Mouse (Mus musculus) MEL (cell line): ENCODE results near the gene Ppp2r1b. TPM values are rescaled to one million over a fixed set of nuclear protein-coding genes. Genes with fewer than 3 reads are reported as not detected.
A peak's percentile ranks its signal among the peaks of the same experiment; 100 is the strongest.

Experiments
- DNase-seq: peaks from one replicate; pipeline ENCODE4 v3.0.0; 2011; ENCODE audit warnings: low read depth, low spot score
- H3K27ac ChIP-seq: 2 replicates; pipeline ENCODE4 v1.5.1; 2012; ENCODE audit warnings: low read depth, mild to moderate bottlenecking, control low read depth, low read length, moderate library complexity; ENCODE audit not compliant: control insufficient read depth
- H3K27me3 ChIP-seq, 2 experiments: fragments of 150-350 bp in 1 of 2; sonication (generic) in 1 of 2; 2 replicates each; pipeline ENCODE4 v1.6.1; 2012; ENCODE audit warnings: low read length in 2 of 2, mild to moderate bottlenecking in 2 of 2, improper control_type of control experiment in 1 of 2, moderate library complexity in 1 of 2; ENCODE audit not compliant: insufficient read depth in 2 of 2, control insufficient read depth in 1 of 2
- H3K36me3 ChIP-seq, 2 experiments: 2 replicates each; pipeline ENCODE4 v1.6.1; 2012 to 2014; ENCODE audit warnings: low read length in 2 of 2, improper control_type of control experiment in 1 of 2, inconsistent platforms in 1 of 2, mild to moderate bottlenecking in 1 of 2; ENCODE audit not compliant: insufficient read depth in 2 of 2, control insufficient read depth in 1 of 2
- H3K4me1 ChIP-seq, 2 experiments: fragments of 150-350 bp in 1 of 2; sonication (generic) in 1 of 2; 2 replicates each; pipeline ENCODE4 v1.6.1; 2012; ENCODE audit warnings: low read length in 2 of 2, improper control_type of control experiment in 1 of 2, mild to moderate bottlenecking in 1 of 2; ENCODE audit not compliant: insufficient read depth in 2 of 2, control insufficient read depth in 1 of 2
- H3K4me3 ChIP-seq, 2 experiments: fragments of 150-350 bp in 1 of 2; sonication (generic) in 1 of 2; 2 replicates each; pipeline ENCODE4 v1.5.1; 2012; ENCODE audit warnings: low read depth in 2 of 2, low read length in 2 of 2, mild to moderate bottlenecking in 2 of 2, moderate library complexity in 2 of 2, control low read depth in 1 of 2, improper control_type of control experiment in 1 of 2; ENCODE audit not compliant: control insufficient read depth in 1 of 2, insufficient read depth in 1 of 2
- H3K79me2 ChIP-seq: 2 replicates; pipeline ENCODE4 v1.6.1; 2012; ENCODE audit warnings: mild to moderate bottlenecking, low read length, moderate library complexity; ENCODE audit not compliant: control insufficient read depth, poor library complexity, insufficient read depth
- H3K9ac ChIP-seq: 2 replicates; pipeline ENCODE4 v1.6.1; 2012; ENCODE audit warnings: low read depth, mild to moderate bottlenecking, control low read depth, low read length, moderate library complexity; ENCODE audit not compliant: control insufficient read depth, poor library complexity, severe bottlenecking
- H3K9me3 ChIP-seq: fragments of 150-350 bp; sonication (generic); replicated peaks from 2 replicates; pipeline ENCODE4 v1.6.1; 2012; ENCODE audit warnings: mild to moderate bottlenecking, low read length, improper control_type of control experiment, moderate library complexity; ENCODE audit not compliant: insufficient read depth
- CHD1 ChIP-seq: IDR thresholded peaks from 2 replicates; pipeline ENCODE4 v1.6.1; 2012; ENCODE audit warnings: low read depth, mild to moderate bottlenecking, inconsistent platforms, low read length, improper control_type of control experiment
- CHD2 ChIP-seq: IDR thresholded peaks from 2 replicates; pipeline ENCODE4 v1.6.1; 2011; ENCODE audit warnings: low read length, improper control_type of control experiment
- CTCF ChIP-seq, 3 experiments: IDR thresholded peaks in 2 of 3; conservative IDR thresholded peaks in 1 of 3; 2 replicates each; pipeline ENCODE4 v1.5.1; 2011 to 2012; ENCODE audit warnings: low read length in 3 of 3, low read depth in 2 of 3, mild to moderate bottlenecking in 2 of 3, improper control_type of control experiment in 1 of 3, inconsistent platforms in 1 of 3, mixed read lengths in 1 of 3, moderate library complexity in 1 of 3; ENCODE audit not compliant: control insufficient read depth in 1 of 3, insufficient read depth in 1 of 3, poor library complexity in 1 of 3, severe bottlenecking in 1 of 3
- E2F4 ChIP-seq: IDR thresholded peaks from 2 replicates; pipeline ENCODE4 v1.6.1; 2011; ENCODE audit warnings: low read depth, low read length, improper control_type of control experiment, borderline replicate concordance
- ETS1 ChIP-seq: IDR thresholded peaks from 2 replicates; pipeline ENCODE4 v1.6.1; 2012; ENCODE audit warnings: low read depth, mild to moderate bottlenecking, inconsistent platforms, low read length, improper control_type of control experiment, moderate library complexity
- JUND ChIP-seq: IDR thresholded peaks from 2 replicates; pipeline ENCODE4 v1.6.1; 2011; ENCODE audit warnings: low read depth, mild to moderate bottlenecking, improper control_type of control experiment, low read length
- KAT2A ChIP-seq: conservative IDR thresholded peaks from 2 replicates; pipeline ENCODE4 v1.6.1; 2012; ENCODE audit warnings: low read depth, low read length, improper control_type of control experiment, inconsistent platforms
- MAX ChIP-seq: IDR thresholded peaks from 2 replicates; pipeline ENCODE4 v1.6.1; 2011; ENCODE audit warnings: low read length, improper control_type of control experiment
- MAZ ChIP-seq: IDR thresholded peaks from 2 replicates; pipeline ENCODE4 v1.6.1; 2012; ENCODE audit warnings: low read depth, mild to moderate bottlenecking, inconsistent platforms, low read length, improper control_type of control experiment
- MEF2A ChIP-seq: IDR thresholded peaks from 2 replicates; pipeline ENCODE4 v1.6.1; 2014; ENCODE audit warnings: low read depth, mild to moderate bottlenecking, inconsistent platforms, low read length, improper control_type of control experiment; ENCODE audit not compliant: poor library complexity, insufficient replicate concordance, severe bottlenecking; ENCODE audit errors: extremely low read depth
- MYB ChIP-seq: IDR thresholded peaks from 2 replicates; pipeline ENCODE4 v1.6.1; 2011; ENCODE audit warnings: mild to moderate bottlenecking, low read depth, low read length, improper control_type of control experiment
- MYC ChIP-seq: IDR thresholded peaks from 2 replicates; pipeline ENCODE4 v1.6.1; 2011; ENCODE audit warnings: low read depth, mild to moderate bottlenecking, low read length, improper control_type of control experiment, moderate library complexity
- NELFE ChIP-seq: IDR thresholded peaks from 2 replicates; pipeline ENCODE4 v1.6.1; 2011; ENCODE audit warnings: low read depth, low read length, improper control_type of control experiment
- POLR2A ChIP-seq, 2 experiments: IDR thresholded peaks; 2 replicates each; pipeline ENCODE4 v1.6.1; 2011 to 2012; ENCODE audit warnings: low read length in 2 of 2, mild to moderate bottlenecking in 2 of 2, control low read depth in 1 of 2, improper control_type of control experiment in 1 of 2, low read depth in 1 of 2, moderate library complexity in 1 of 2; ENCODE audit not compliant: control insufficient read depth in 1 of 2, insufficient read depth in 1 of 2, poor library complexity in 1 of 2
- POLR2AphosphoS5 ChIP-seq: IDR thresholded peaks from 2 replicates; pipeline ENCODE4 v1.6.1; 2012; ENCODE audit warnings: low read depth, borderline replicate concordance, mild to moderate bottlenecking, inconsistent platforms, low read length, moderate library complexity, mixed read lengths
- RAD21 ChIP-seq: IDR thresholded peaks from 2 replicates; pipeline ENCODE4 v1.6.1; 2011; ENCODE audit warnings: mild to moderate bottlenecking, low read depth, low read length, improper control_type of control experiment
- SIN3A ChIP-seq: IDR thresholded peaks from 2 replicates; pipeline ENCODE4 v1.6.1; 2012; ENCODE audit warnings: low read length, improper control_type of control experiment, inconsistent platforms
- SMC3 ChIP-seq: IDR thresholded peaks from 2 replicates; pipeline ENCODE4 v1.6.1; 2011; ENCODE audit warnings: low read depth, low read length, improper control_type of control experiment
- TAL1 ChIP-seq: IDR thresholded peaks from 2 replicates; pipeline ENCODE4 v1.6.1; 2012; ENCODE audit warnings: mild to moderate bottlenecking, inconsistent platforms, low read length, moderate library complexity, mixed read lengths
- TBP ChIP-seq: IDR thresholded peaks from 2 replicates; pipeline ENCODE4 v1.8.0; 2011; ENCODE audit warnings: low read depth, low read length, improper control_type of control experiment
- TCF12 ChIP-seq: IDR thresholded peaks from 2 replicates; pipeline ENCODE4 v1.6.1; 2014; ENCODE audit warnings: low read depth, mild to moderate bottlenecking, inconsistent platforms, low read length, improper control_type of control experiment, moderate library complexity
- USF1 ChIP-seq: IDR thresholded peaks from 2 replicates; pipeline ENCODE4 v1.6.1; 2014; ENCODE audit warnings: low read depth, mild to moderate bottlenecking, inconsistent platforms, low read length, improper control_type of control experiment, moderate library complexity
- USF2 ChIP-seq, 2 experiments: IDR thresholded peaks; 2 replicates each; pipeline ENCODE4 v1.6.1; 2011 to 2012; ENCODE audit warnings: improper control_type of control experiment in 2 of 2, low read length in 2 of 2, borderline replicate concordance in 1 of 2, inconsistent platforms in 1 of 2, low read depth in 1 of 2, mild to moderate bottlenecking in 1 of 2; ENCODE audit not compliant: insufficient read depth in 1 of 2
- ZC3H11A ChIP-seq: IDR thresholded peaks from 2 replicates; pipeline ENCODE4 v1.6.1; 2012; ENCODE audit warnings: low read depth, mild to moderate bottlenecking, inconsistent platforms, low read length, improper control_type of control experiment
- ZKSCAN1 ChIP-seq: IDR thresholded peaks from 2 replicates; pipeline ENCODE4 v1.6.1; 2012; ENCODE audit warnings: low read depth, mild to moderate bottlenecking, inconsistent platforms, low read length, improper control_type of control experiment, moderate library complexity
- ZMIZ1 ChIP-seq: IDR thresholded peaks from 2 replicates; pipeline ENCODE4 v1.6.1; 2012; ENCODE audit warnings: low read depth, mild to moderate bottlenecking, inconsistent platforms, low read length, improper control_type of control experiment, moderate library complexity
- polyA plus RNA-seq, 2 experiments: library from polyadenylated mRNA; stranded (reverse) in 1 of 2; unstranded in 1 of 2; fragments of >175 nt in 1 of 2; fragments of >200 nt in 1 of 2; gene quantifications; 2 replicates each; pipeline versions ENCODE4 v1.2.1 to v1.2.4; 2012; ENCODE audit warnings: low replicate concordance in 2 of 2, low read depth in 1 of 2; ENCODE audit not compliant: insufficient read length in 2 of 2, insufficient read depth in 1 of 2, missing spikeins in 1 of 2
- total RNA-seq: library from RNA; depleted of rRNA; stranded (reverse); fragments of 300-350 nt; gene quantifications from 2 replicates; pipeline ENCODE4 v1.2.3, GENCODE M21; 2012

The Ppp2r1b gene
- total and polyA plus RNA-seq, 3 experiments, result 67.6 to 101 TPM; not detected in 1

GRCm38 (mm10) chr9:50798368-50798767, 46.7 kb upstream of the Ppp2r1b start:
- H3K79me2 ChIP-seq, result no peaks in the 10 kb centered on the region
- H3K4me3 ChIP-seq, result no peak overlapping the region
- no peak overlapping the region for H3K27ac ChIP-seq
- H3K9ac ChIP-seq, result no peak overlapping the region
- no peaks in the 10 kb centered on the region for H3K9me3 ChIP-seq
- no peaks in the 10 kb centered on the region for H3K27me3 ChIP-seq
- TF ChIP-seq TBP (no peak), TAL1 (no peak), E2F4 (no peak), SMC3 (no peak), POLR2AphosphoS5 (no peak), ETS1 (no peak), SIN3A (no peak), JUND (no peak), USF1 (no peak), CHD2 (no peak), NELFE (no peak), MYB (no peak)
- DNase-seq, result no peak
- no peaks in the 10 kb centered on the region for H3K4me1 ChIP-seq
- peaks cover 0 to 6% of the 10 kb centered on the region in 2 experiments; a peak in 2 of 4 replicates for H3K36me3 ChIP-seq

DNA sequence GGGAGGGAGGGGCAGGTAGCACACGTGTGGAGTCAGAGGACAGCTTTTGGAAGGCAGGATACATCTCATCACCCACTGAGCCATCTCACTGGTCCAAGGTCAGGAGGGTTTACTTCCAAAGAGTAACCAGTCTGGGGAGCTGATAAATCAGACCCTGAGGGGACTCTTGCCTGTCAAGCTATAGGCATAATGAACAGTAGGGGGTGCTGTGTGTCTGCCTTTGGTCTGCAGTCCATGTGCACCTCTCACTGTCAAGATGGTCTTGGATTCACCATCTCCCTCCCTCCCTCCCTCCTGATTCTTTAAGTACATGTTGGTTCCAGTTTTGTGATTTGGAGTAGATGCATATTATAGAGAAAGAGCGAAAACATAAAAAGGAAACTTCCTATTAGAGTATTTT, 44.1 kb upstream of the Ppp2r1b start:
- H3K36me3 ChIP-seq, result peaks cover 0 to 6% of the 10 kb centered on the region in 2 experiments; a peak in 2 of 4 replicates

More for the DNA sequence above, 44.1 kb upstream of the Ppp2r1b start:
- Histone ChIP-seq H3K4me1 (no peaks in the 10 kb centered on the region), H3K4me3 (no peak overlapping the region), H3K9me3 (no peaks in the 10 kb centered on the region), H3K9ac (no peak overlapping the region), H3K79me2 (no peaks in the 10 kb centered on the region), H3K27ac (no peak overlapping the region), H3K27me3 (no peaks in the 10 kb centered on the region)
- DNase-seq, result peak; percentile 74
- TF ChIP-seq USF1, result no peak
- TF ChIP-seq ZMIZ1, result no peak
- TF ChIP-seq SMC3, result peak; percentile 62
- no peak for TF ChIP-seq TAL1
- TF ChIP-seq ZC3H11A, result peak; percentile 35
- TF ChIP-seq POLR2A (IDR thresholded peaks at IDR 0.05; ENCODE audit: control insufficient read depth in 1 of 2, insufficient read depth in 1 of 2, low read depth in 1 of 2, low read length in 2 of 2, poor library complexity in 1 of 2), result no peak
- TF ChIP-seq ZKSCAN1, result no peak
- peak; percentile 68 to 74 (median 69) for TF ChIP-seq CTCF (IDR thresholded peaks at IDR 0.05 in 2 of 3, conservative IDR thresholded peaks at IDR 0.05 in 1 of 3; ENCODE audit: control insufficient read depth in 1 of 3, insufficient read depth in 1 of 3, low read depth in 2 of 3, low read length in 3 of 3, poor library complexity in 1 of 3, severe bottlenecking in 1 of 3)
- TF ChIP-seq KAT2A, result no peak
- 0 out of 2 replicates have a peak, but pooled peaks have one; percentile 56 for TF ChIP-seq MYC
- TF ChIP-seq MEF2A, result no peak
- TF ChIP-seq MAX, result no peak
- no peak for TF ChIP-seq MAZ
- TF ChIP-seq CHD1, result no peak
- TF ChIP-seq TCF12, result no peak
- TF ChIP-seq USF2 (IDR thresholded peaks at IDR 0.05; ENCODE audit: borderline replicate concordance in 1 of 2, insufficient read depth in 1 of 2, low read depth in 1 of 2, low read length in 2 of 2), result no peak
- TF ChIP-seq CHD2, result no peak
- peak; percentile 66 for TF ChIP-seq RAD21
